Mouse (Mus musculus) liver, postnatal 0 days (tissue): Measurements from ENCODE around the gene Cyth1. TPM values are rescaled to one million over a fixed set of nuclear protein-coding genes. Genes with fewer than 3 reads are reported as not detected.

Source experiments
- ATAC-seq: fragments of 200-750 bp; cut with Nextera tagmentation; 2 replicates; pipeline ENCODE4 v1.8.0; 2017; ENCODE audit warnings: mild to moderate bottlenecking, moderate library complexity
- DNase-seq: peaks from one replicate; pipeline ENCODE4 v3.0.0-alpha.2; 2016
- H3K27ac ChIP-seq: fragments of 300-500 bp; sonication (generic); 2 replicates; pipeline ENCODE4 v1.5.1; 2014; ENCODE audit warnings: antibody characterized with exemption, moderate library complexity, mild to moderate bottlenecking, low read depth
- H3K27me3 ChIP-seq: fragments of 300-500 bp; sonication (generic); 2 replicates; pipeline ENCODE4 v1.6.1; 2014; ENCODE audit warnings: low read length, control low read depth, mixed read lengths; ENCODE audit not compliant: insufficient read depth
- H3K36me3 ChIP-seq: fragments of 300-500 bp; sonication (generic); replicated peaks from 2 replicates; pipeline ENCODE4 v1.6.1; 2014; ENCODE audit warnings: mild to moderate bottlenecking, control low read depth, low read length, moderate library complexity, mixed read lengths; ENCODE audit not compliant: insufficient read depth
- H3K4me1 ChIP-seq: fragments of 300-500 bp; sonication (generic); 2 replicates; pipeline ENCODE4 v1.6.1; 2014; ENCODE audit warnings: antibody characterized with exemption, mild to moderate bottlenecking, control low read depth; ENCODE audit not compliant: insufficient read depth
- H3K4me2 ChIP-seq: fragments of 300-500 bp; sonication (generic); 2 replicates; pipeline ENCODE4 v1.6.1; 2014; ENCODE audit warnings: low read depth, mild to moderate bottlenecking, low read length, moderate library complexity, mixed read lengths
- H3K4me3 ChIP-seq: fragments of 300-500 bp; sonication (generic); 2 replicates; pipeline ENCODE4 v1.5.1; 2014; ENCODE audit warnings: low read depth, low read length
- H3K9ac ChIP-seq: fragments of 300-500 bp; sonication (generic); replicated peaks from 2 replicates; pipeline ENCODE4 v1.6.1; 2014; ENCODE audit warnings: mild to moderate bottlenecking, moderate library complexity
- H3K9me3 ChIP-seq: fragments of 300-500 bp; sonication (generic); 2 replicates; pipeline ENCODE4 v1.6.1; 2016; ENCODE audit warnings: mild to moderate bottlenecking, control low read depth, low read length, mixed read lengths
- CTCF ChIP-seq: sonication (generic); IDR thresholded peaks from 2 replicates; pipeline ENCODE4 v1.5.1; 2016; ENCODE audit warnings: antibody characterized with exemption, low read depth
- EP300 ChIP-seq: IDR thresholded peaks from 2 replicates; pipeline ENCODE4 v1.6.1; 2016; ENCODE audit warnings: antibody characterized with exemption, low read depth, mild to moderate bottlenecking
- WGBS: fragments of 180-500 bp; shearing (Covaris S2); extraction: QIAGEN DNeasy Blood & Tissue Kit; methylation state at CpG from one replicate; pipeline ENCODE4 v1.1.7; 2014; ENCODE audit not compliant: insufficient replicate concordance; 5-methylcytosine and 5-hydroxymethylcytosine counted together
- polyA plus RNA-seq: library from polyadenylated mRNA; unstranded; fragments of >200 nt; fragmentation: Nextera tagmentation; extraction: Ambion mirVana; gene quantifications from 2 replicates; pipeline ENCODE4 v1.2.1, GENCODE M21; 2015

The Cyth1 gene
- polyA plus RNA-seq, 1 experiment from 2014 or later, result 7.0 TPM

- Histone ChIP-seq H3K9me3 (no peaks in the 10 kb centered on the region), H3K27ac (no peak overlapping the region), H3K27me3 (no peaks in the 10 kb centered on the region), H3K4me1 (no peaks in the 10 kb centered on the region), H3K9ac (no peak overlapping the region), H3K36me3 (no peaks in the 10 kb centered on the region), H3K4me3 (no peak overlapping the region), H3K4me2 (no peak overlapping the region)
- TF ChIP-seq CTCF, result no peak
- TF ChIP-seq EP300, result no peak
- WGBS, result 75% methylated on average over 14 of the region's 14 CpGs
- DNase-seq (no peak), ATAC-seq (no peak)
Measured at GRCm38 (mm10) chr11:118082294-118082693, 166.1 kb downstream of the Cyth1 start.

Other genes with a start within 250 kb of the Cyth1 start
- gene Dnah17, start 118.0 kb downstream of the Cyth1 start, polyA plus RNA-seq, result 0.06 and 0.11 TPM in 2 replicates
- gene Usp36, start 41.7 kb upstream of the Cyth1 start, polyA plus RNA-seq, result 3.2 and 3.8 TPM in 2 replicates
- gene Cep295nl, start 93.9 kb upstream of the Cyth1 start, polyA plus RNA-seq, result 0.05 TPM in 1 of 2 replicates, not detected in the other
- gene Timp2, start 107.1 kb upstream of the Cyth1 start, polyA plus RNA-seq, result 8.4 TPM in 2 replicates
- gene Lgals3bp, start 153.5 kb upstream of the Cyth1 start, polyA plus RNA-seq, result 68.3 and 74.1 TPM in 2 replicates
- gene Cant1, start 170.5 kb upstream of the Cyth1 start, polyA plus RNA-seq, result 7.5 and 7.8 TPM in 2 replicates
- 5.8 and 5.9 TPM in 2 replicates for gene C1qtnf1, start 179.6 kb upstream of the Cyth1 start, polyA plus RNA-seq
- gene Engase, start 228.2 kb upstream of the Cyth1 start, polyA plus RNA-seq, result 4.9 and 5.6 TPM in 2 replicates